Mouse (Mus musculus) lung, embryonic 15.5 days (tissue): ENCODE measurements around the gene Gpx3. TPM values are rescaled to one million over a fixed set of nuclear protein-coding genes. Genes with fewer than 3 reads are reported as not detected.
A peak's percentile ranks its signal among the peaks of the same experiment; 100 is the strongest.

ENCODE experiments used
- ATAC-seq: fragments of 200-750 bp; cut with Nextera tagmentation; 2 replicates; pipeline ENCODE4 v1.8.0; 2017; ENCODE audit warnings: moderate number of reproducible peaks, borderline replicate concordance; ENCODE audit not compliant: low FRiP score, low TSS enrichment; ENCODE audit errors: extremely low read depth
- H3K27ac ChIP-seq: fragments of 300-500 bp; sonication (generic); 2 replicates; pipeline ENCODE4 v1.5.1; 2015; ENCODE audit warnings: moderate library complexity, mild to moderate bottlenecking, inconsistent platforms
- H3K27me3 ChIP-seq: fragments of 300-500 bp; sonication (generic); 2 replicates; pipeline ENCODE4 v1.6.1; 2015; ENCODE audit warnings: inconsistent platforms
- H3K36me3 ChIP-seq: fragments of 300-500 bp; sonication (generic); 2 replicates; pipeline ENCODE4 v1.6.1; 2015; ENCODE audit warnings: inconsistent platforms
- H3K4me1 ChIP-seq: fragments of 300-500 bp; sonication (generic); 2 replicates; pipeline ENCODE4 v1.6.1; 2015; ENCODE audit warnings: inconsistent platforms
- H3K4me2 ChIP-seq: fragments of 300-500 bp; sonication (generic); 2 replicates; pipeline ENCODE4 v1.6.1; 2015; ENCODE audit warnings: inconsistent platforms, mild to moderate bottlenecking, moderate library complexity
- H3K4me3 ChIP-seq: fragments of 300-500 bp; sonication (generic); 2 replicates; pipeline ENCODE4 v1.5.1; 2015; ENCODE audit warnings: mild to moderate bottlenecking, inconsistent platforms
- H3K9ac ChIP-seq: fragments of 300-500 bp; sonication (generic); 2 replicates; pipeline ENCODE4 v1.6.1; 2015; ENCODE audit warnings: inconsistent platforms
- H3K9me3 ChIP-seq: fragments of 300-500 bp; sonication (generic); 2 replicates; pipeline ENCODE4 v1.6.1; 2016; ENCODE audit warnings: inconsistent platforms
- WGBS: fragments of 180-500 bp; shearing (Covaris S2); methylation state at CpG from one replicate; pipeline ENCODE4 v1.1.7; 2015; 5-methylcytosine and 5-hydroxymethylcytosine counted together
- polyA plus RNA-seq: library from polyadenylated mRNA; unstranded; fragments of >200 nt; fragmentation: Nextera tagmentation; extraction: Ambion mirVana; gene quantifications from 2 replicates; pipeline ENCODE4 v1.2.1, GENCODE M21; 2015

The Gpx3 gene
- polyA plus RNA-seq, 1 experiment from 2014 or later, result 200 TPM

- H3K27me3 ChIP-seq, result no peaks in the 10 kb centered on the region
- no peak for ATAC-seq
- H3K4me2 ChIP-seq, result no peak overlapping the region
- no peaks in the 10 kb centered on the region for H3K9me3 ChIP-seq
- H3K9ac ChIP-seq, result no peak overlapping the region
- H3K27ac ChIP-seq, result no peak overlapping the region
- WGBS, result 62% methylated on average over 5 of the region's 5 CpGs
- H3K4me1 ChIP-seq, result peaks cover 8% of the 10 kb centered on the region
- peaks cover 23% of the 10 kb centered on the region; the same call in 1 of the 2 replicates for H3K36me3 ChIP-seq
- H3K4me3 ChIP-seq, result no peak overlapping the region
Observed at GRCm38 (mm10) chr11:54931405-54932093, 29.3 kb downstream of the Gpx3 start.

- Histone ChIP-seq H3K4me1 (peaks cover 8% of the 10 kb centered on the region), H3K27me3 (no peaks in the 10 kb centered on the region), H3K4me2 (no peak overlapping the region), H3K9me3 (no peaks in the 10 kb centered on the region), H3K9ac (no peak overlapping the region), H3K4me3 (no peak overlapping the region), H3K27ac (no peak overlapping the region), H3K36me3 (peaks cover 23% of the 10 kb centered on the region)
- no peak for ATAC-seq
- 89% methylated on average over 6 of the region's 6 CpGs for WGBS
Observed at GRCm38 (mm10) chr11:54932540-54932939, 30.3 kb downstream of the Gpx3 start.

GRCm38 (mm10) chr11:54934198-54934597, 31.9 kb downstream of the Gpx3 start:
- no peaks in the 10 kb centered on the region for H3K27me3 ChIP-seq
- peaks cover 8% of the 10 kb centered on the region for H3K4me1 ChIP-seq
- H3K4me3 ChIP-seq, result no peak overlapping the region
- no peak overlapping the region for H3K4me2 ChIP-seq
- peaks cover 21% of the 10 kb centered on the region for H3K36me3 ChIP-seq
- WGBS, result 88% methylated on average over 7 of the region's 7 CpGs
- no peak overlapping the region for H3K9ac ChIP-seq
- H3K27ac ChIP-seq, result no peak overlapping the region
- H3K9me3 ChIP-seq, result no peaks in the 10 kb centered on the region
- no peak for ATAC-seq

DNA sequence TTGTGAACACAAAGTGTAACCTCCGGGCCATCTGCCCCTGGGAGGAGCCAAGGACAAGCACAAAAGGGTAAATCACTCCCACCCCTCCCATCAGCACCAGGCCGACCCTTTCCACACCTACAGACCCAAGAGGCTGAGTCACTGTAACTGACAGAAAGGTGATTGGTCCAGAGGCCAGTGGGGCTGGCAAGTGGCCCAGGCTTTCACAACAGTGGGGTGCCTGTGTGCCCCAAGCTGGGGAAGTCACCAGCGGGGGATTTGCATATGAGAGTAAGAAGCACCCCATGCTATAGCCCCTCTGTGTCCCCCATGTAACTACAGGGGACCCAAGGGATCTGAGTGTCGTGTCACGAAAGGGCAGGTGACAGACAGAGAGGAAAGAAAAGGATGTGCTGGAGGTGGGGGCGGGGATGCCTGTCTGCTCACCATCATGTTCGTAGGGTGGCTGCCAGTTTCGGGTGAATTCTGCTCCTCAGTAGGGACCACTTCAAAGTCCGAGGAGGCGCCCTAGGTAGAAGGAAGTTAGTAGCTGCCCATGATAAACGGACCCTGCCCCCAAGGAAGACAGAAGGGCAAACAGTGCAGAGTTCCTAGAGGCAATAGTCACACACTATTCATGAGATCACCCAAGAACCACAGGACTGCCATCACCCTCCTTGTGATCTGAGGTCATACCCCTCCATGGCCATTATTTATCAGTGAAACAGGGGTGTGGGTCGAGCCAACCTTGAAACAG, 34.0 kb downstream of the Gpx3 start:
- H3K4me1 ChIP-seq, result peaks cover 8% of the 10 kb centered on the region
- ATAC-seq, result peak; percentile 69
- H3K27ac ChIP-seq, result 0 out of 2 replicates have a peak overlapping the region, but pooled peaks have one; percentile 11
- 27% methylated on average over 12 of the region's 12 CpGs for WGBS
- no peaks in the 10 kb centered on the region for H3K27me3 ChIP-seq
- H3K9ac ChIP-seq, result no peak overlapping the region
- no peak overlapping the region for H3K4me3 ChIP-seq
- H3K4me2 ChIP-seq, result peak overlapping the region; percentile 10; the same call in 1 of the 2 replicates
- no peaks in the 10 kb centered on the region for H3K9me3 ChIP-seq
- H3K36me3 ChIP-seq, result peaks cover 19% of the 10 kb centered on the region; the same call in 1 of the 2 replicates

DNA sequence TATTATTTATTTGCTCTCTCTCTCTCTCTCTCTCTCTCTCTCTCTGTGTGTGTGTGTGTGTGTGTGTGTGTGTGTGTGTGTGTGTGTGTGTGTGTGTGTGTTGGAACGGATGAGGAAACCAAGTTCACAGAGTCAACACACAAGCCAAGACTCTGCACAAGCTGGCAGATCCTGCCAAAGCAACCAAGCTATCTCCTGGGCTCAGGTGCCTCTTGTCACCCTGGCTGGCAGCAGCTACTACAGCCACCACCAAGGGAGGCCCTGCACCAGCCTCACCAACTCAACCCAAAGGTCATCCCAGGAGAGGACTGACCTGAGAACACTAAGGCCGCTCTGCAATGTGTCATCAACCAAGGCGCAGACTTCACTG, 34.5 kb downstream of the Gpx3 start:
- Histone ChIP-seq H3K4me3 (no peak overlapping the region), H3K27me3 (no peaks in the 10 kb centered on the region), H3K4me2 (no peak overlapping the region), H3K9ac (no peak overlapping the region), H3K4me1 (peaks cover 8% of the 10 kb centered on the region), H3K36me3 (peaks cover 19% of the 10 kb centered on the region; the same call in 1 of the 2 replicates), H3K27ac (no peak overlapping the region), H3K9me3 (no peaks in the 10 kb centered on the region)
- no peak for ATAC-seq
- 71% methylated on average over 3 of the region's 3 CpGs for WGBS

- H3K27me3 ChIP-seq, result no peaks in the 10 kb centered on the region
- WGBS, result 89% methylated on average over 8 of the region's 8 CpGs
- H3K4me1 ChIP-seq, result peaks cover 8% of the 10 kb centered on the region
- H3K9me3 ChIP-seq, result no peaks in the 10 kb centered on the region
- H3K4me2 ChIP-seq, result no peak overlapping the region
- no peak overlapping the region for H3K4me3 ChIP-seq
- no peak for ATAC-seq
- no peak overlapping the region for H3K27ac ChIP-seq
- H3K9ac ChIP-seq, result no peak overlapping the region
- peaks cover 8% of the 10 kb centered on the region; the same call in 1 of the 2 replicates for H3K36me3 ChIP-seq
Observed at GRCm38 (mm10) chr11:54939501-54939900, 37.2 kb downstream of the Gpx3 start.

GRCm38 (mm10) chr11:54940056-54940455, 37.8 kb downstream of the Gpx3 start:
- peaks cover 8% of the 10 kb centered on the region for H3K4me1 ChIP-seq
- H3K27ac ChIP-seq, result no peak overlapping the region
- no peak overlapping the region for H3K4me2 ChIP-seq
- H3K36me3 ChIP-seq, result peaks cover 8% of the 10 kb centered on the region; the same call in 1 of the 2 replicates
- no peaks in the 10 kb centered on the region for H3K27me3 ChIP-seq
- WGBS, result 79% methylated on average over 7 of the region's 7 CpGs
- no peak overlapping the region for H3K4me3 ChIP-seq
- ATAC-seq, result no peak
- H3K9me3 ChIP-seq, result no peaks in the 10 kb centered on the region
- H3K9ac ChIP-seq, result no peak overlapping the region

DNA sequence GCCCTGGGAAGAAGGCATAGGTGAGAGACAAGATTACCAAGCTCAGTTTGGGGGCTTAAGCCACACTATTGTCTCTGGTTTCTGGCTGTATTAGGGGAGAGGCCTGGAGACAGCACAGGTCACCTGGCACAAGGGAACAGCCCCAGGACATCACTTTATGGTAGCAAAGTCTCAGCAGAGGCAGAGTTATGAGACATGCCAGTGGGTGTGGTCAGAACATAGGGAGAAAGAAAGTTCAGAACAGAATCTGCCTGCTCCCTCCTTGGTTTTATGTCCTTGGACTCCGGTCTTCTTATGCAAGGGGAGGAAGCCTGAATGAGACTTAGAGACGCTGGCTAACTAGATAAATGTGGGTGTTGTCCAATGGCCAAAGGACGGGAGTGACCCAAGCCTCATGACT, 42.4 kb downstream of the Gpx3 start:
- Histone ChIP-seq H3K27me3 (no peaks in the 10 kb centered on the region), H3K4me2 (no peak overlapping the region), H3K27ac (no peak overlapping the region), H3K9me3 (no peaks in the 10 kb centered on the region), H3K4me1 (no peaks in the 10 kb centered on the region), H3K4me3 (no peak overlapping the region), H3K36me3 (no peaks in the 10 kb centered on the region), H3K9ac (no peak overlapping the region)
- no peak for ATAC-seq
- WGBS, result 80% methylated on average over 3 of the region's 3 CpGs

DNA sequence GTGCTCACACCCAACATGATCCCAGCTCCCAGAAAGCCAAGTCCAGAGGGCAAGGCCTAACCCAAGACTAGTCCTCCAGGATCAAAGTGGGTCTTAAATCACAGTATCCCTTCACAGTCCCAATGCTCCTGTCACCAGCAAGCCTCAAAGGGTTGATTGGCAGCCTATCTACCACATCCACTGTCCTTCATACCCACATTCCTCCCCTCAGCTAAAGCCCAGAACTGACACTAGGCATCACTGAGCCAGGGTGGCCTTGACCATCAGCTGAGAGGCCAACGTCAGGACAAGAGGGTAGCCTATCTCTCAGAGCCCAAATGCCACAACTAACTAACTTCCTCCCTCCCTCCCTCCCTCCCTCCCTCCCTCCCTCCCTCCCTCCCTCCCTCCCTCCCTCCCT, 47.5 kb downstream of the Gpx3 start:
- ATAC-seq, result no peak
- no peaks in the 10 kb centered on the region for H3K9me3 ChIP-seq
- H3K27me3 ChIP-seq, result no peaks in the 10 kb centered on the region
- no peak overlapping the region for H3K27ac ChIP-seq
- H3K4me3 ChIP-seq, result no peak overlapping the region
- H3K9ac ChIP-seq, result no peak overlapping the region
- WGBS, result 40% methylated on average over 1 of the region's 1 CpGs
- H3K36me3 ChIP-seq, result no peaks in the 10 kb centered on the region
- H3K4me1 ChIP-seq, result peaks cover 3% of the 10 kb centered on the region; the same call in 1 of the 2 replicates
- H3K4me2 ChIP-seq, result no peak overlapping the region

- ATAC-seq, result no peak
- H3K27ac ChIP-seq, result no peak overlapping the region
- WGBS, result 75% methylated on average over 6 of the region's 6 CpGs
Observed at GRCm38 (mm10) chr11:54950684-54951083, 48.4 kb downstream of the Gpx3 start.

GRCm38 (mm10) chr11:54952651-54953050, 50.4 kb downstream of the Gpx3 start:
- no peaks in the 10 kb centered on the region for H3K27me3 ChIP-seq
- H3K4me2 ChIP-seq, result no peak overlapping the region
- H3K9me3 ChIP-seq, result no peaks in the 10 kb centered on the region
- no peaks in the 10 kb centered on the region for H3K36me3 ChIP-seq
- no peak for ATAC-seq
- H3K9ac ChIP-seq, result no peak overlapping the region
- 61% methylated on average over 6 of the region's 6 CpGs for WGBS
- no peak overlapping the region for H3K4me3 ChIP-seq
- H3K4me1 ChIP-seq, result peaks cover 3% of the 10 kb centered on the region; the same call in 1 of the 2 replicates
- H3K27ac ChIP-seq, result no peak overlapping the region

More at GRCm38 (mm10) chr11:54950684-54951083, 48.4 kb downstream of the Gpx3 start:
- Histone ChIP-seq H3K4me3 (no peak overlapping the region), H3K9me3 (no peaks in the 10 kb centered on the region), H3K36me3 (no peaks in the 10 kb centered on the region), H3K27me3 (no peaks in the 10 kb centered on the region), H3K4me1 (peaks cover 3% of the 10 kb centered on the region; the same call in 1 of the 2 replicates), H3K4me2 (no peak overlapping the region), H3K9ac (no peak overlapping the region)

DNA sequence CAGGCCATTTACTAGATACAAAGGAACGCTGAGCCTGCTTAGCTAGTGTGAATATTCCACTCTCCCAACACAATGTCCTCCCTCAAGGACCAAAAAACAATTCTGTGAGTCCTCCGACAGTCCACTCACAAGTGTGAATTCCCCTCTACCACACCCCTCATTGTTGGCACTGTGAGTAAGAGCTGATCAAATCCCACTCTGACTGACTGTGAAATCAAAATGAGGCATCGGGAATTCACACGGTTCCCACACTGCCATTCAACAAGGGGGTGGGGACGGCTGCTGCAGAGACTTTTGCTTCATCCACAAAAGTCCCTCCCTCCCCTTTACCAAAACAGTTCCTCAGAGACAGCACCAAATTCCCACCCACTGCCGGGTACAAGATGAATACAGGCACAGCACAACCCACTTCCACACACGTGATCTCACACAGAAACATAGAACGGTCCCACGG, 51.8 kb downstream of the Gpx3 start:
- no peaks in the 10 kb centered on the region for H3K27me3 ChIP-seq
- H3K4me2 ChIP-seq, result no peak overlapping the region
- H3K9me3 ChIP-seq, result no peaks in the 10 kb centered on the region
- no peak overlapping the region for H3K27ac ChIP-seq
- 48% methylated on average over 9 of the region's 9 CpGs for WGBS
- H3K36me3 ChIP-seq, result no peaks in the 10 kb centered on the region
- H3K4me3 ChIP-seq, result no peak overlapping the region
- no peak overlapping the region for H3K9ac ChIP-seq
- no peak for ATAC-seq
- H3K4me1 ChIP-seq, result peaks cover 3% of the 10 kb centered on the region; the same call in 1 of the 2 replicates
